Mouse (Mus musculus) midbrain, embryonic 10.5 days (tissue): ENCODE measurements around the gene Slc13a2. TPM values are rescaled to one million over a fixed set of nuclear protein-coding genes. Genes with fewer than 3 reads are reported as not detected.

Source experiments
- DNase-seq: peaks from one replicate; pipeline ENCODE4 v3.0.0-alpha.2; 2017; ENCODE audit warnings: low spot score
- H3K27ac ChIP-seq: fragments of 300-500 bp; sonication (generic); replicated peaks from 2 replicates; pipeline ENCODE4 v1.5.1; 2016; ENCODE audit warnings: mild to moderate bottlenecking
- H3K27me3 ChIP-seq: fragments of 300-500 bp; sonication (generic); 2 replicates; pipeline ENCODE4 v1.6.1; 2016; ENCODE audit warnings: low read depth, mild to moderate bottlenecking; ENCODE audit not compliant: poor library complexity, severe bottlenecking
- H3K36me3 ChIP-seq: fragments of 300-500 bp; sonication (generic); 2 replicates; pipeline ENCODE4 v1.6.1; 2016; ENCODE audit warnings: mild to moderate bottlenecking, moderate library complexity
- H3K4me1 ChIP-seq: fragments of 300-500 bp; sonication (generic); 2 replicates; pipeline ENCODE4 v1.6.1; 2016
- H3K4me3 ChIP-seq: fragments of 300-500 bp; sonication (generic); 2 replicates; pipeline ENCODE4 v1.5.1; 2016; ENCODE audit warnings: mild to moderate bottlenecking, moderate library complexity
- H3K9me3 ChIP-seq: fragments of 300-500 bp; sonication (generic); replicated peaks from 2 replicates; pipeline ENCODE4 v1.6.1; 2016; ENCODE audit warnings: mild to moderate bottlenecking
- WGBS: fragments of 180-500 bp; shearing (Covaris S2); methylation state at CpG from one replicate; pipeline ENCODE4 v1.1.7; 2016; 5-methylcytosine and 5-hydroxymethylcytosine counted together
- polyA plus RNA-seq: library from polyadenylated mRNA; unstranded; fragments of >200 nt; fragmentation: Nextera tagmentation; extraction: Ambion mirVana; gene quantifications from 2 replicates; pipeline ENCODE4 v1.2.1, GENCODE M21; 2016

Gene Slc13a2
- polyA plus RNA-seq, 1 experiment from 2014 or later, result not detected

DNA sequence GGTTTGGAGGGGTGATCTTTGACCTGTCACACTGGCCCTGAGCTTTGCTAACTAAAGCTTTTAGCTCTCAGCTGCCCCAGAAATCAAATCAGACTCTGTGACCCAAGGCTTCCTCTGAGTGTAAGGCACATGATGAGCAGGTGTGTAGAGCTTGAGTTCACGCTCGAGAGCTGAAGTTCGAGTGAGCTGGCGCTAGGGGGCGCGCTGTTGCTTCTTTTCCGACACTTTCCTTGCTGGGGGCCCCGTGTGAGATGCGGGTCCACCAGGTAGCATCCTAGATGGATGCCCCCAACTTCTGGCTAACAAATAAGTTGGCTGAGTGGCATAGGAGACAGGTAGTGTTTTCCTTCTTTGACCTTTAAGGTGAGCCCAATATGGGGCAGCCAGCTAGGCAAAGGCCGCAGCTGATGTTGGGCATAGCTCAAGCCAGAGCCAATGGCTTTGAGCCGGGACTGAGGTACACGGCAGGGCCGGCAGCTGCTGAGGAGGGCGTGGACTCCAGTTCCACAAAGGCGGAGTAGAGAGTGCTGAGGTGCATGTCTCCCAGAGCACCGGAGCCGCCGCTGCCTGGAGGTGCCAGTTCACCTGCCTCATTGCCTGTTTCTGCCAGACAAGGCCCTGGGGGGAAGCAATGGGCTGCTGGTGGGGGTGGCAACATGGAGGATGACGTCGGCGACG is 63.5 kb downstream of the Slc13a2 start:
- H3K4me1 ChIP-seq, result peaks cover 18% of the 10 kb centered on the region
- H3K27me3 ChIP-seq, result peaks cover 16% of the 10 kb centered on the region
- peak; percentile 38 for DNase-seq
- H3K4me3 ChIP-seq, result 0 out of 2 replicates have a peak overlapping the region, but pooled peaks have one; percentile 2
- no peak overlapping the region for H3K27ac ChIP-seq
- H3K9me3 ChIP-seq, result no peaks in the 10 kb centered on the region
- no peaks in the 10 kb centered on the region for H3K36me3 ChIP-seq
- WGBS, result 11% methylated on average over 22 of the region's 22 CpGs

DNA sequence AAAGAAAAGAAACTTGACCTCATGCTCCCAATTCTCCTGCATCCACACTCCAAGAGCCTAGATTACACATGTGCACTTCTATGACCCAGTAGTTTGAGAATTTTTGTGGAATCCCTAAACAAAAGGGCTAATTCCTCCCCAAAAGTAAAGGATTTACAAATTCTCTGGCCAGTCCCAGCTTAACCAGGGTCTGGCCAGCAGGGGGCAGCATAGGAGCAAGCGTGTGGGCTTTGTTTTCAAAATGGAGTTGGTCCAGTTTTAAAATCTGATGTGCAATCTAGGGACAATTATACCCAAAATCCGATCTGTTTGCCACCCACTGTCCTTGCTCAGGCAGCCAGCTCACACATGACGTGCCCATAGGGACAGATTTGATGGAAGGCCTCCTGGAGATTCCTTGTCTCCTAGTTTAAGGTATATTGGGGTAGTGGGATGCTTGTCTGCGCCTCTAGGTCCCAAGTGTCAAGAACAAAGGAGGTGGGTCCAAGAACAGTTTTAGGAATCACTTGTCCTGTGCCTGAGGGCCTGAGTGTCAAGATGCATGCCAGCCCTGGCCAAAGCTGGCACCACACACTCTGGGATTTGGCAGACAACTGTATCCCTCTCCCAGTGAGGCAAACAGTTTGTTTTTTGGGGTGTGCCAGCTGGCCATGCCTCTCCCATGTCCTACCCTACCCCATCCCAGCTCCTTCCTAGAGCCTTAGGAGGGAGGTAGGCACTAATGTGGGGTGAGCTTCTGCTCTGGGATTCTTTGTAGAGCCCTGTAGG is 66.4 kb downstream of the Slc13a2 start:
- Histone ChIP-seq H3K27ac (peak overlapping the region; percentile 55), H3K4me3 (no peak overlapping the region), H3K27me3 (peaks cover 16% of the 10 kb centered on the region), H3K9me3 (no peaks in the 10 kb centered on the region), H3K4me1 (peaks cover 15% of the 10 kb centered on the region), H3K36me3 (no peaks in the 10 kb centered on the region)
- 34% methylated on average over 4 of the region's 4 CpGs for WGBS
- peak; percentile 80 for DNase-seq

DNA sequence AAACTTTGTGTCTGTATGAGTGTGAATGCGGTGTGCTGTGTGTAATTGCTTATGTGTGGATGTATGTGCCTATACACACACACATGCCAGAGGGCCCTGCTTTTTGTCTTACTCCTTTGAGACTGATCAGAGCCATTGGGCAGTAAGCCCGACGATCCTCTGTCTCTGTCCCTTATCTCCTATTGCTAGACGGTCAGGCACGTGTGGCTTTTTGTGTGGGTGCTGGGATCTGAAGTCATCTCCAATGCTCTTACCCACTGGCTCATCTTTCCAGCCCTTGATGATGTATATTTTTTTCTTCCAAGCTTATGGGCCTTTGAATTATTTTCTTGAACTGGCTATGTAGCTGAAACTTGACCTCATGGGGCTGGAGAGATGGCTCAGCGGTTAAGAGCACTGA is 67.1 kb downstream of the Slc13a2 start:
- DNase-seq, result no peak
- H3K27ac ChIP-seq, result no peak overlapping the region
- H3K9me3 ChIP-seq, result no peaks in the 10 kb centered on the region
- H3K4me3 ChIP-seq, result no peak overlapping the region
- WGBS, result 88% methylated on average over 6 of the region's 6 CpGs
- peaks cover 8% of the 10 kb centered on the region for H3K4me1 ChIP-seq
- 0 out of 2 replicates have a peak, but pooled peaks cover under 1% of the 10 kb centered on the region for H3K36me3 ChIP-seq
- H3K27me3 ChIP-seq, result peaks cover 16% of the 10 kb centered on the region

DNA sequence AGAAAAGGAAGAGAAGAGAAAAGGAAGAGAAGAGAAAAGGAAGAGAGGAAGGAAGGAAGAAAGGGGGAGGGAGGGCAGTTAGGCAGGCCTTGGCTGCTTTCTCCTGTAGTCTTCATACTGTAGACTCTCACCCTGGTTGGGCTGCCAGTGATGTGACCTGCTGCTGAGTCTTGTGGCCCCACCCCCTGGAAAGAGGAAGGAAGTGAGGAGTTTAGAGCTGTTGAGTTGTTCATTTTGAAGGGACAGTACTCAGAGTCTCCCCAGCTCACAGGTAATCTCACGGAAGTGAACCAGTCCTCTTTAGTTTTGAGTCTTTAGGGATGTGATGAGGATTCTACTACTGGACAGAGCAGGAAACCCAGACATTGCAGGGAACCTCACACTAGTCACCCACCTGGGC is 68.9 kb downstream of the Slc13a2 start:
- no peak for DNase-seq
- WGBS, result 85% methylated on average over 1 of the region's 1 CpGs
- Histone ChIP-seq H3K36me3 (peaks cover 18% of the 10 kb centered on the region), H3K27me3 (no peaks in the 10 kb centered on the region), H3K27ac (no peak overlapping the region), H3K4me1 (peaks cover 8% of the 10 kb centered on the region), H3K9me3 (no peaks in the 10 kb centered on the region), H3K4me3 (no peak overlapping the region)

DNA sequence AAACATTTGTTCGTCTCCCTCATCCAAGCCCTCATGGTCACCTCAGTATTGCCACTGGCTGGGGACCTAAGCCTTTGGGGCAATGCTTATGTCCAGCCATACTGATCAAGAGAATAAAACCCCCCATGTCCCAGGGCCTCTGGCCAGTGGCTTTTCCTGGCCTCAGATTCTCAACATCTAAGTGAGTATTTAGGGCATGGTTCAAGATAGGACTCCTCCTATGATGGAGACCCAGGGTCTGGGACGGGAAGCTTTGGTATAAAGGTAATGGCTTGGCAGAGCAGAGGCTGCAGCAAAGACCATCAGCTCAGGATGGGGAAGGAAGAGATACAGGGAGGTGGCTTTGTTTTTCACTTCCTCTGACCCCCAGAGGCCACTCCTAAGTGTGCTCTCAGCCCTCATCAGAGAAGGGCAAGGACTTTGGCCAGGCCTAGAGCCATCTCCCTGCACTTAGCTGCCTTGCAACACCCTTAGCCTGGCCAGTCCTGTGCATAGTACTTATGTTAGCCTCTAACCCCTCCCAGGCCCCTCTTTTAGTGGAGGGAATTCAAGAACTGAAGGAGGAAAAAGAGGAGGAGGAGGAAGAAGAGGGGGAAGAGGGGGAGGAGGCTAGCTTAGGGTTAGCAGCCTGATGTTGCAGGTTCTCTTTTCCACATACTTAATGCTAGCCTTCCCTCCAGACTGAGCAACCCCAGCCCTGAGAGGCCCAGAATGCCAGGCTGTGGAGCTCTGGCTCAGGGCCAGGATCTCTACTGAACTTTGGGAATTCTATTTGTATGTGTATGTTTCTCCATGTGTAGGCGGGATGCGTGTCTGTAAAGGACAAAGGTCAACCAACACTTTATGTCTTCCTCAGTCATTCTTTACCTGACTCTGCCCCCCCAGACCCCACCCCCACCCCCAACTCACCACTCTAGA is 72.3 kb downstream of the Slc13a2 start:
- Histone ChIP-seq H3K36me3 (peaks cover 24% of the 10 kb centered on the region), H3K27ac (no peak overlapping the region), H3K27me3 (no peaks in the 10 kb centered on the region), H3K4me1 (peaks cover 37% of the 10 kb centered on the region), H3K9me3 (no peaks in the 10 kb centered on the region), H3K4me3 (no peak overlapping the region)
- 88% methylated on average over 4 of the region's 4 CpGs for WGBS
- DNase-seq, result no peak

DNA sequence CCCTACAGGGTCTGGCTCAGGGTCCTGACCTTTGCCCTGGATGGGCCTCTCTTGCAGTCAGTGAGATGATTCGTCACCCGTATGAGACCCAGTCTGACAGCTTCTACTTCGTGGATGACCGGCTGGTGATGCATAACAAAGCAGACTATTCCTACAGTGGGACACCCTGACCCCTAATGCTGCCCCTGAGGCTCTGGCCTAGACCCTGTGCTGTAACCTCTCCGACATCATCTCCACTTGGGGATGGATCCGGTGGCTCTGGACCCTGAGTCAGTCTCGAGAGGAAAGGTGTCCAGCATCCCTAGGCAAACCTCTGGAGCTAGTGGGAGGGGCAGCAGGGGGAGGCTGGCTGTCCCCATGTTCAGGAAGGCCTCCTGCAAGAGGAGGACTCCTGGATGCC is 73.5 kb downstream of the Slc13a2 start:
- peaks cover 49% of the 10 kb centered on the region for H3K4me1 ChIP-seq
- H3K9me3 ChIP-seq, result no peaks in the 10 kb centered on the region
- 52% methylated on average over 7 of the region's 7 CpGs for WGBS
- H3K27ac ChIP-seq, result no peak overlapping the region
- no peak overlapping the region for H3K4me3 ChIP-seq
- H3K27me3 ChIP-seq, result no peaks in the 10 kb centered on the region
- DNase-seq, result no peak
- peaks cover 24% of the 10 kb centered on the region for H3K36me3 ChIP-seq

DNA sequence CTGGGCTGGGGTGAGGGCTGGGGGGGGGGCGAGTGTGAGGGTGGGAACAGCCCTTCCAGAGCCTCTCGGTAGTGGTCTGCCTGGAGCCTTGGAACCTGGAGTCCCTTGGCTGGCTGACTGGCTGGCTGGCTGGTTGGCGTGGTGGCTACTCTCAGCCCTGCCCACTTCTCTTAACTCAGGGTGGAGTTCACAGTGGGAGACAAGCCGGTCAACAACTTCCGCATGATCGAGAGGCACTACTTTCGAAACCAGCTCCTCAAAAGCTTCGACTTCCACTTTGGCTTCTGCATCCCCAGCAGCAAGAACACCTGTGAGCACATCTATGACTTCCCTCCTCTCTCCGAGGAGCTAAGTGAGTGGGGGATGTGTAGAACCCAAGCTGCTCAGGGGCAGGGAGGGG is 74.1 kb downstream of the Slc13a2 start:
- Histone ChIP-seq H3K4me3 (no peak overlapping the region), H3K27ac (no peak overlapping the region), H3K27me3 (no peaks in the 10 kb centered on the region), H3K9me3 (no peaks in the 10 kb centered on the region), H3K4me1 (peaks cover 55% of the 10 kb centered on the region), H3K36me3 (peaks cover 24% of the 10 kb centered on the region)
- WGBS, result 78% methylated on average over 9 of the region's 9 CpGs
- DNase-seq, result no peak

Other genes with a start within 250 kb of the Slc13a2 start
- gene Nek8, start 245.5 kb downstream of the Slc13a2 start, polyA plus RNA-seq, result 10.7 and 11.1 TPM in 2 replicates
- gene Tlcd1, start 245.5 kb downstream of the Slc13a2 start, polyA plus RNA-seq, result 8.8 and 11.1 TPM in 2 replicates
- gene Rpl23a, start 238.6 kb downstream of the Slc13a2 start, polyA plus RNA-seq, result 953 and 1,066 TPM in 2 replicates
- 75.0 and 83.8 TPM in 2 replicates for gene Rab34, start 233.8 kb downstream of the Slc13a2 start, polyA plus RNA-seq
- gene Proca1, start 228.8 kb downstream of the Slc13a2 start, polyA plus RNA-seq, result 0.96 and 1.6 TPM in 2 replicates
- 51.0 and 52.9 TPM in 2 replicates for gene Sdf2, start 176.5 kb downstream of the Slc13a2 start, polyA plus RNA-seq
- 31.9 and 35.9 TPM in 2 replicates for gene Supt6, start 176.2 kb downstream of the Slc13a2 start, polyA plus RNA-seq
- gene 2610507B11Rik, start 160.5 kb downstream of the Slc13a2 start, polyA plus RNA-seq, result 62.8 and 69.7 TPM in 2 replicates
- gene BC030499, start 131.4 kb downstream of the Slc13a2 start, polyA plus RNA-seq, result 0.34 and 0.43 TPM in 2 replicates
- 63.4 and 64.2 TPM in 2 replicates for gene Spag5, start 120.7 kb downstream of the Slc13a2 start, polyA plus RNA-seq
- gene Aldoc, start 99.2 kb downstream of the Slc13a2 start, polyA plus RNA-seq, result 1.5 and 1.6 TPM in 2 replicates
- gene Pigs, start 93.8 kb downstream of the Slc13a2 start, polyA plus RNA-seq, result 74.0 and 78.5 TPM in 2 replicates
- gene Unc119, start 78.7 kb downstream of the Slc13a2 start, polyA plus RNA-seq, result 57.7 and 61.7 TPM in 2 replicates
- gene Foxn1, start 35.7 kb downstream of the Slc13a2 start, polyA plus RNA-seq, result not detected in 2 replicates
- gene Slc46a1, start 43.5 kb upstream of the Slc13a2 start, polyA plus RNA-seq, result 23.2 and 27.1 TPM in 2 replicates
- gene Sarm1, start 75.5 kb upstream of the Slc13a2 start, polyA plus RNA-seq, result 16.9 and 23.9 TPM in 2 replicates
- 116 and 119 TPM in 2 replicates for gene Vtn, start 76.9 kb upstream of the Slc13a2 start, polyA plus RNA-seq
- gene Sebox, start 81.2 kb upstream of the Slc13a2 start, polyA plus RNA-seq, result 0.20 TPM in 1 of 2 replicates, not detected in the other
- gene Tmem199, start 90.0 kb upstream of the Slc13a2 start, polyA plus RNA-seq, result 81.8 and 88.8 TPM in 2 replicates
- gene Poldip2, start 90.0 kb upstream of the Slc13a2 start, polyA plus RNA-seq, result 148 and 157 TPM in 2 replicates
- gene Tnfaip1, start 114.1 kb upstream of the Slc13a2 start, polyA plus RNA-seq, result 85.1 and 89.6 TPM in 2 replicates
- gene Ift20, start 114.1 kb upstream of the Slc13a2 start, polyA plus RNA-seq, result 83.4 and 84.5 TPM in 2 replicates
- gene Tmem97, start 128.6 kb upstream of the Slc13a2 start, polyA plus RNA-seq, result 91.6 and 110 TPM in 2 replicates